In genomic region chr8:120320146-120320545, GRCm38 (mm10) we compare ENCODE assay signal across 14 mouse cellular contexts.
"Had no signal": no experiment of that assay in that cellular context is flagged by ENCODE, and none has a peak within 500 bp of the region (broad histone marks: within the 10 kb centered on the region; RNA-seq: fewer than 3 reads in every experiment).

No protein-coding gene starts in this region.

- H3K36me3 ChIP-seq: heart, embryonic 10.5 days; heart, embryonic 12.5 days; hindbrain, embryonic 10.5 days; hindbrain, embryonic 12.5 days; intestine, embryonic 15.5 days; kidney, embryonic 15.5 days; limb, embryonic 13.5 days; limb, embryonic 15.5 days had no signal

- H3K4me2 ChIP-seq: heart, embryonic 12.5 days; hindbrain, embryonic 12.5 days; hindbrain, embryonic 14.5 days; intestine, embryonic 15.5 days; kidney, embryonic 15.5 days; limb, embryonic 13.5 days; limb, embryonic 15.5 days had no signal

- H3K27ac ChIP-seq: gastrocnemius, adult 2 months; hindbrain, embryonic 12.5 days; hindbrain, embryonic 14.5 days; intestine, embryonic 15.5 days; kidney, embryonic 15.5 days; kidney, postnatal 0 days; limb, embryonic 13.5 days; limb, embryonic 15.5 days; liver, embryonic 14.5 days had no signal

- H3K9ac ChIP-seq: heart, embryonic 12.5 days; hindbrain, embryonic 12.5 days; hindbrain, embryonic 14.5 days; intestine, embryonic 15.5 days; kidney, embryonic 15.5 days; limb, embryonic 13.5 days; limb, embryonic 15.5 days; liver, embryonic 14.5 days had no signal

- H3K9me3 ChIP-seq: heart, embryonic 10.5 days; heart, embryonic 12.5 days; hindbrain, embryonic 10.5 days; hindbrain, embryonic 12.5 days; intestine, embryonic 15.5 days; kidney, embryonic 15.5 days; limb, embryonic 15.5 days had no signal

- DNase-seq: layer of hippocampus, adult 9-11 months had no signal

- H3K27me3 ChIP-seq: heart, embryonic 12.5 days; intestine, embryonic 15.5 days; kidney, embryonic 15.5 days; limb, embryonic 13.5 days; limb, embryonic 15.5 days had no signal

- ATAC-seq: hindbrain, embryonic 16.5 days had no signal

- H3K4me3 ChIP-seq: gastrocnemius, adult 2 months; heart, embryonic 10.5 days; heart, embryonic 12.5 days; hindbrain, embryonic 10.5 days; hindbrain, embryonic 12.5 days; intestine, embryonic 15.5 days; kidney, embryonic 15.5 days; limb, embryonic 13.5 days; limb, embryonic 15.5 days had no signal
